Mouse (Mus musculus): ENCODE measurements at regions not wholly inside any gene's neighbourhood (a gene's known extent, or its start where the extent isn't known, plus 50 kb on each side); places are given as distances from the start of the nearest gene placed in this dataset.
A peak's percentile ranks its signal among the peaks of the same experiment; 100 is the strongest.

DNA sequence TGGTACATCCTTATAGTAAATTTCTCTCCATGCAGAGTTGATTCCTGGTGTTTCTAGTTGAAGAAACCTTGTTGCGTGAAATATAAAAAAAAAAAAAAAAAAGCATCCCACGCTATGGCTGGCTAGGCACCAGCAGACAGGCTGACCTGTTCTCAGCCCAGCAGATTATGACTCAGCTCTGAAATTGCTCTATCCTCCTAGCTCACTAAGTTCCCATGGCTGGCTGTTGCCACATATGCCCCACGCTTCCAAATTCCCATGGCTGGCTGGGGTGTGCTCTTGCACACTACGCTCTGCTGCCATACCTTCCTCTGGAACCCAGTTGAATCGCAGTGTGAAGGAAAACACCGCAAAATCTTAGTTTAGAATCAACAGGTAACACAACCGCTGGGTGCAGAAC lies 270.1 kb downstream of the Mid1ip1 start:
- DNase-seq (ENCODE audit: low read depth, low spot score): no peak

GRCm38 (mm10) chrX:10991871-10992210 lies 277.0 kb downstream of the Mid1ip1 start:
- no peak for DNase-seq (ENCODE audit: low read depth, low spot score)

- no peak for DNase-seq (ENCODE audit: low read depth, low spot score)
These were observed 277.6 kb downstream of the Mid1ip1 start for GRCm38 (mm10) chrX:10992211-10993004.

DNA sequence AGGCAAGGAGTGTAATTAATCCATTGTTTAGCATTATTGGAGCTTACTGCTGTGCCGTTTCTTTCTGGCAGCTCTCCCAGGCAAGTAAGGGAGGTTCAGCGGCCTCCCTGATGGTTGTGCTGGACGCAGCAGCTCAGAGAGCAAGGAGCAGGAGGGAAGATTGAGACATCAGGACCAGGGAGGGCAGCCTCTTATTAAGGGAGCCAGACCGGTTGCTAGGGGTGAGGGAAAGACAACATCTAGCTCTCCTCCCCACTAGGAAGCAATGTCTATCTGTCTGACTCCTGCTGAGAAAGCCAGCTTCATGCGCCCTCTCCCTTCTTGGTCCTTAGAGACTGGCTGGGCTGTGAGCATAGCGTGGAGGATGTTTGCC lies 278.2 kb downstream of the Mid1ip1 start:
- DNase-seq (ENCODE audit: low read depth, low spot score): no peak

DNA sequence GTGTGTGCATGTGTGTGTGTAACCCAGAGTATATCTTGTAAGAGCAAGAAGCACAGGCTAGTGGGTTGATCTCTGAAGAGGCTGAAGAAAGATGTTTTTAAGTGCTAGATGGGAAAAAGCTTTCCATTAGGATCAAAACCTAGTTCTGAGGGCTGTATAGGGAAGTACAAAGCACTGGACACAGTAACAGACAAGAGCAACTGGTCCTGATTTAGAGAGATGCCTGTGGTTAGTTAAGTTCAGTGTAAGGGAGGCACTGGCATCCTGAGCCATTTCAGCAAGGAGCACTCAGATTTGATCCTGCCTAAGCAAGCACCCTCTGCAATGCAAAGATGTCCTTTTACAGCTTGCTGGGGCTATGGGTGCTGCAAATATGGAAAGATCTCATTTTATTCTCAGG lies 280.1 kb downstream of the Mid1ip1 start:
- DNase-seq (ENCODE audit: low read depth, low spot score): no peak

DNA sequence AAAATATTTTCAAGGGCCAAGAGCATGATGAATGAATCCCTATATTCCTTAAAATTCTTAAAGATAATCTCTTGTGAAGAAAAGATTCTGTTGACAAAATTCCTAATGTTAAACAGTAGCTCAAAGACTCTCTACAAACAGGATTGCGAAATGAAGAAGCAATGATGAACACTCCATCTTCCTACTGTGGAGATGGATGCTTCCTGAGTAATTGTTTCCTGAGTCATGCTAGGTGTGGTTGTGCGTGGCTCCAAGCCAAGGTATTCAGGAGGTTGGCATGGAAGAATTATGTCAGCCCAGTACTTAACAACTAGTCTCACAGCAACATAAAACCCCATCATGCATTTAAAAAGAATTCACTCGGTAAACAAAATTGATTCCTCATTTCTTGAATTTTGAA lies 286.4 kb downstream of the Mid1ip1 start:
- no peak for DNase-seq (ENCODE audit: low read depth, low spot score)

GRCm38 (mm10) chrX:11039278-11039677 lies 259.8 kb upstream of the H2al1a start:
- no peak for DNase-seq (ENCODE audit: low read depth, low spot score)

DNA sequence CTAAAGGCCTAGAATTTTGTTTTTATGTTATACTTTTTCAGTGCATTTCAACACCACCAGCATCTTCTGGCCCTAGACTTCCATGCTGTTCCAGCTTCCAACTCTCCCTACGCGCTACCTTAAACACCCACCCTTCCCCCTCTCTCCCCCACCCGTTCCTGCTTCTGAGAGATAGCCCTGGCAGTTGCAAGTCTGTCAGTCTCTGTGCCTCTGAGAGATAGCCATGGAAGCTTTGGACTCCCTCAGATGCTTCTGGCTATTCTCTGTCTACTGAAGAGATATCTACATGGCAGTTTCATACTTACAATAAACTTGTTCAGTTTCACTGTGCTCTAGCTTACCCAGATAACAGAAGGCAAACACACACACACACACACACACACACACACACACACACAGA lies 252.3 kb upstream of the H2al1a start:
- DNase-seq (ENCODE audit: low read depth, low spot score): no peak

GRCm38 (mm10) chrX:11082171-11082570 lies 216.9 kb upstream of the H2al1a start:
- DNase-seq (ENCODE audit: low read depth, low spot score): no peak

- no peak for DNase-seq (ENCODE audit: low read depth, low spot score)
These were observed 216.2 kb upstream of the H2al1a start for GRCm38 (mm10) chrX:11082845-11083244.

DNA sequence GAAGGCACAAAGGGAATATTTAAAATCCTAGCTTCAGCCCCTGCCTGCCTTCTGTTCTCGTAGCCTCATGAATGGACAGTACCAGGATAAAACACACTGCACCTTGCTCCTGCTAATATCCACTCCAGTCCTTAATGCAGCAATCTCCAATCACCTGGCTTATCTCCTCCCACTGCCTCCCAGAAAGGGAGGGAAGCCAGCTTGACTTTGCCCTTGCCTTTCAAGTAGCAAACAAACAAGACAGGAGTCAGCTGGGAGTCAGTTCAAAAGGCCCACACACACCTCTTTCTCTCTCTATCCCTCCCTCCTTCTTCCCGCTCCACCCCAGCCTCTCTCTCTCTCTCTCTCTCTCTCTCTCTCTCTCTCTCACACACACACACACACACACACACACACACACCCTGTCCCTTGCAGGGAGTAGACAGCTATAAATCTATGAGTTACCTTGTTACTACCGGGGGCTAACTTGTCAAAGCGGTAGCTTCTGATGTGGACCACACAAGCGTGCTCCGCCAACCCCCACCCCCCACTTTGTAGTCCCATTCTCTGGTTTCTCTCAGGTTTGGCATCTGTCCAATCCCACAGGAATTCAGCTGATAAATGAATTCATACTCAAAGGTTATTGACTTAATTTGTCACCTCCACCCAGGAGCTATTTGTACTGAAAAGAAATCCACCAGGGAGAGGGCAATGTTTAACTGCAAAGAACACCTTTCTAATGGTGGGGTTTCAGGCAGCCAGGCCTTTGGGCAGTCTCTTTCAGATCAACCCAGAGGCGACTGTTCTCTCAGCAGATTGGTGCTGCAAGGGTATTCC lies 212.6 kb upstream of the H2al1a start:
- no peak for DNase-seq (ENCODE audit: low read depth, low spot score)

DNA sequence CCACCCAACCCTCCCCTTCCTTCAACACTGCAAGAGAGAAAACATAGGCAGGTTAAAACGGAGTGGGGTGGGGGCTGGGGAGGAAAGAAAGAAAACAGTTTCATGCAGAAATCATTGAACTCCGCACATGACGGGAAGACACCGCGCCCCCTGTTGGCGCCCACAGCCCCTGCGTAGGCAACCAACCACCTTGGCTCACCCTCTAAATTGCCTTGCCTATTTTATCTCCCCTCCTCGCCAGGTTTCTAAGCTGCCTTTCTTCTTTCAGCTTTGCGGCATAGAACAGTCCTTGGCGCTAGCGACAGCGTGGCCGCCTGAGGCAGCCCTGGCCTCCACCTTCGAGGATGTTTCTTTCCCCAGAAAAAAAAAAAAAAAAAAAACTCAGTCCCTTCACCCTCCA lies 211.1 kb upstream of the H2al1a start:
- DNase-seq (ENCODE audit: low read depth, low spot score): no peak

DNA sequence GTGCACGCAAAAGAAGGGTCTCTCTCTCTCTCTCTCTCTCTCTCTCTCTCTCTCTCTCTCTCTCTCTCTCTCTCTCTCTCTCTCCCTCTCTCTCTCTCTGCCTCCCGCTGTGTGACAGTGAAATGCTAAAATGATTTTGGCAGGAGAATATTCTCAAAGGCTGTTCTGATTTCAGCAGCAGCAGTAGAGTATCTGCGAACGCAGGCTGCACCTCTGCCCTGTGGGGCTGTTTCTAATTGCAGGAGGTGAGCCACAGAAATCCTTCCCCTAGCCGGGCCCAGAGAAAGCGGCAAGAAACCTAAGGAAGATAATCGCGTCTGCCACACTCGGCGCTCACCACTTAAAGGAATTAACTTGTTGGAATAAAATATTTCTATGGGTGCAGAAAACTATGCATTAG lies 210.6 kb upstream of the H2al1a start:
- no peak for DNase-seq (ENCODE audit: low read depth, low spot score)

GRCm38 (mm10) chrX:11090432-11090831 lies 208.6 kb upstream of the H2al1a start:
- DNase-seq (ENCODE audit: low read depth, low spot score): peak; percentile 29

DNA sequence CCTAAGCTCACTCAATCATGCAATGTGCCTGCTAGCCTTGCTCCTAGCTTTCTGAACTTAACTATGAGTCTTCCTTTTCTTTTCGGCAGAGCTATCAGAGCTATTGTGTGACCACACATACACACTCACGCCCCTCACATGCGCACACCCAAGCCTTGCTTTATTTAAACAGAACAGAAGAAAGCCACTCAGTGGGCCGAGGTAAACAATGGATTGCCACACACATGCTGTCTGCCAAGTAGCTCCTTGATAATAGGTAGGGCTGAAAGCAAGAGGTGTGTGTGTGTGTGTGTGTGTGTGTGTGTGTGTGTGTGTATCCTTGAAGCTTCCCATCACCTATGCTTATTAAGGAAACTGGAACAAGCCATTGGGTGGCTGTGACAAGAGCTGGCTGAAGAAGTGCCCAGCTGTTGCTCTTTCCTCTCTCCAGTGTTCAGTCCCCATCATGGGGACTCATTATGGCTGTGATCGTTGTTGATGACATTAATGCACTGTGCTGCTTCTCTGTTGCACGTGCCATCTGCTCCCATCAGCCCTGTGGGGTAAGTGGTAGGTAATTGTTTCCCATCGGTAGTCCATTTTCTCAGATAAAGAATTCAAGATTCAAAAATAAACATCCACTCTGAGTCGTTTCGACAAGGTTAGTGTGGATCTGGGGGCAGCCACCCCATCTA lies 201.3 kb upstream of the H2al1a start:
- DNase-seq (ENCODE audit: low read depth, low spot score): no peak

DNA sequence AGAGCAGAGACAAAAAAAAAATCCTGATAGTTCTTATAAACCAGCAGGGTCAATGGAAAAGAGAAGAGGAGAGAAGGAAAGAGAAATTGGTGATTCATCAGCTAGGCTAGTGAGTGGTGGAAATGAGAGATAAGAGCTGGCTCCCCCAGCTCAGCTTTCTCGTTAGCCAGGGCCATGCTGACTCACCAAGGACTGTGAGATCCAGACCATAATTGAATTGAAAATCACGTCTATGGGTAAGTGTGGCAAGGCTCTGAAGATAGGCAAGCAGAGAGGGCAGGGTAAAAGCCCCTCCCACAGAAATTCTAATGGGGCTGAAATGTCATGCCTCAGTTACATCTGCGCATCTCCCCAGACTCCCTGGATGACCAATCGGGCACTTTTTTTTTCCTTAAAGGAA lies 200.7 kb upstream of the H2al1a start:
- DNase-seq (ENCODE audit: low read depth, low spot score): no peak

DNA sequence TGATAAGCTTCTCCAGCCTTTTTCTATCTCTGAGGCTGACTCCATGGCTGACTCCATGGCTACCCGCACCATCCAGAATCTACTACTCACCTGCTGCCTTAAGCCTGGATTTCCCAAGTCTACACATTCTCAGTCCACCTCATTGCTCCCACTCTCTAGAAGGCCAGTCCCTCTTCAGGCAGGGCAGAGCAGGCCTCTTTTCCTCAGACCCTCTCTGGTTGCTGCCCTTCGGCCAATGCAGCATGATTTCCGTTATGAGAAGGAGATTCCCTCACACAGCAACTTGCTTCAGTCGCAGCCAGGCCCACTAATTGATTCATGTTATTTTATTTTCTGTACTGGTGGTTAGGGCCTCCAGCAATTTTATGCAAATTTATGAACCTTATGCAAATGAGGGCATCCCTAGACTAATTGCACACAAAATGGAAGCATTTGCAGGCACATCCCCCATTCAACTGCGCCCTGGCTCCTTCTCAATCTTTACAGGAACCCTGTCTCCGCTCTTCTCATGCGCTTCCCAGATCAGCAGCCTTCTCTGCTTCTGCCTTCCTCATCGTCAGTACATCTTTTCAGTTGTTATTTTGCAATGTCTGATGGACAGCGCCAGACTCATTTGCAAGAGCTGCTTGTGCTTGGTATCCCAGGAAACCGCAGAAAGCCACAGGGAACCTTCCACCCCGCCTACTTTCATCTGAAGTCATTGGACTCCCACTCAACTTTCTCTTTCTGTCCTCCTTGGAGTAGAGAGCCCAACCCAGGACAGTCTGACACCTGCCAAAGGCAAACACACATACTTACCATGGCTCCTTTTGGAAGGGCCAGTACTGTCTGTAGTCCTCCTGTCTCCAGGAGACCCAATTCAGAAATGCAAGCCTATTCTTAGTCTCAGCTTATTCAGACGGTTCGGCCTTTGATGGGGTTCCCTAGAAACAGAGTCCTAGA lies 199.6 kb upstream of the H2al1a start:
- no peak for DNase-seq (ENCODE audit: low read depth, low spot score)

DNA sequence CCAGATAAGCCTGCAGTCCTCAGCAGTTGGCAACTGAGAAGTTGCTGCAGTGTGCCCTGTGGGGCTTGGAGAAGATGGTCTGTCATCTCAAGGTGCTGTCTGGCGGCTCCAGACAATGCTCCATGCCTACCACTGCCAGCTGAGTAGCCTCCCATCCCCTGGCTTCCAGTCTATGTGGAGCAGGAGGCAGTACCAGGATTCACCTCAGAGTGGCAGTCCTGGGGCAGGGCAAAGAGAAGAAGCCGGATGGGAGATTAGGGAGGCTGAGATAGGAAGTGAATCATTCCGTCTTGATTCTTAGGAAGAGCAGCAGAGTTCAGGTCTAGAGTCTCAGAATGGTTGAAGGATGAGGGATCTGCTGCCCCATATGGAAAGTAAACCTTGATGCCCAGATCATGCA lies 198.1 kb upstream of the H2al1a start:
- DNase-seq (ENCODE audit: low read depth, low spot score): no peak

GRCm38 (mm10) chrX:11131253-11131652 lies 167.8 kb upstream of the H2al1a start:
- no peak for DNase-seq (ENCODE audit: low read depth, low spot score)

DNA sequence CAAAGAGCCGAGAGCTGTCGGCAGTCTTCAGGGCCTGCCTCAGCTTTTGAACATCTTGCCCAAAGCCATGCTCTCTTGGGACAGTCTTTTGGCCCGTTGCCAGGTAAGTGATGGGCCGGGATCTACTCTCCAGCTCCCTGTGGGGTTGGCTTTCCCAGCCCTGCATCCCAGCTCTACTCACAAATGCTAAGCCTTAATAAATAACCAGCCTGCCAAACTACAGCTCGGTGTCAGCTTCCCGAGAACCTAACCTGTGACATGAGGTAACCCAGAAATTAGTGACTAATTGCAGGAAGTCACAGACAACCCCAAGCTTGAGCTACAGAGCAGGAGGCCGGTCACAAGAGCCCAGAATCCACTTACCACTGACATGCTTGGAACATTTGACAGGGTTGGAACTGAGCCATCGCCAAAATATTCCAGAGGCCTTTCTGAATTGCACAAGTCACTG lies 159.1 kb upstream of the H2al1a start:
- DNase-seq (ENCODE audit: low read depth, low spot score): no peak

- no peak for DNase-seq (ENCODE audit: low read depth, low spot score)
These were observed 157.8 kb upstream of the H2al1a start for GRCm38 (mm10) chrX:11141294-11141693.

Data from retina, postnatal 7 days (tissue).